Mouse (Mus musculus): ENCODE results near the gene Kirrel3.

DNA sequence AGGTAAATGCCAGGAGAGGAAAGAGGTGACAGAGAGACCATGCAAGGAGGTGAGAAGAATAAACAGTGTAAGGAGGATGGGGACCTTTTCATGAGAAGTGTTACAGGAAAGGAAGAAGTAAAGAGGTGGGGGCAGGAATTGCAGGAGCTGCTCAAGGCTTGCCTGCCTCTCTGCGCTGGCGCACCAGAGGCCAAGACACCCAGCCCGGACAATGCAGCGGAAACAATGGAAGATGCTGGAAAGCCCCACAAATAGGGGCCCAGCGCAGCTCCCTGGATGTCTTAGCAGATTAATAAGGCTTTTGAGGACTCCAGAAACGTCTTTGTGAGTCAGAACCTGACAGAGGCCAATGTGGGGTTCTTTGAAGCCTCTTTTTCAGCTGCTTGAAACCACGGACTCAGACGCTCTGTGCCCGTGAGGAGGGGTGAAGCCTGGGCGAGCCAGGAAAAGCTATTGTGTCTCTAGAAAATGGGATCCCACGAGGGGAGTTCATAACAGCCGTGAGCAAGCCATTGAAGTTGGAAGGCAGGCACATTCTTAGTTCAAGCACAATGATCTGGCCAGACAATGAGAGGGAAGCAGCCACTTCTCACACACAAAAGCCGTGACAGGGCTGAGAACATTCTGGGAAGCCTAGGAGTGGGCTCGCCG, 385.7 kb downstream of the Kirrel3 start:
- TF ChIP-seq GATA1 (IDR thresholded peaks at IDR 0.05; ENCODE audit: borderline replicate concordance, low read length) (no peak), FLI1 (IDR thresholded peaks at IDR 0.05; ENCODE audit: low read length) (no peak)

All from megakaryocyte, embryonic 14.5 days (primary cell).